Mouse (Mus musculus) yolk sac, embryonic 10.5 days (tissue): ENCODE results near the gene Prc1.

Experiments
- DNase-seq: peaks from one replicate; pipeline ENCODE4 v3.0.0-alpha.2; 2017; ENCODE audit warnings: low spot score

The Prc1 gene

GRCm38 (mm10) chr7:80294062-80294763 is at the start of gene Prc1:
TSS of gene Prc1 (plus strand) at chr7:80294450.
- peak; percentile 99 for DNase-seq

- no peak for DNase-seq
Observed at GRCm38 (mm10) chr7:80244851-80245250, 49.4 kb upstream of the Prc1 start.

GRCm38 (mm10) chr7:80246148-80246721 is 48.0 kb upstream of the Prc1 start, which contains the start of gene Ttll13:
TSS of gene Ttll13 (plus strand) at chr7:80246376.
- peak; percentile 97 for DNase-seq

GRCm38 (mm10) chr7:80246859-80247258 is 47.4 kb upstream of the Prc1 start:
- DNase-seq: no peak

- DNase-seq: no peak
Observed at GRCm38 (mm10) chr7:80252437-80252836, 41.8 kb upstream of the Prc1 start.

- no peak for DNase-seq
Observed at GRCm38 (mm10) chr7:80252886-80253285, 41.4 kb upstream of the Prc1 start.

- no peak for DNase-seq
Observed at GRCm38 (mm10) chr7:80255981-80256380, 38.3 kb upstream of the Prc1 start.

- no peak for DNase-seq
Observed at GRCm38 (mm10) chr7:80257706-80258105, 36.5 kb upstream of the Prc1 start.

GRCm38 (mm10) chr7:80260625-80261371 is 33.5 kb upstream of the Prc1 start, which contains the start of gene Ngrn:
TSS of gene Ngrn (plus strand) at chr7:80261215.
- DNase-seq: peak; percentile 90

- DNase-seq: peak; percentile 37
Observed at GRCm38 (mm10) chr7:80261372-80261990, 32.8 kb upstream of the Prc1 start.

- no peak for DNase-seq
Observed at GRCm38 (mm10) chr7:80264606-80265005, 29.6 kb upstream of the Prc1 start.

- no peak for DNase-seq
Observed at GRCm38 (mm10) chr7:80267764-80268163, 26.5 kb upstream of the Prc1 start.

GRCm38 (mm10) chr7:80268897-80269750 is 25.1 kb upstream of the Prc1 start, which contains the start of gene Vps33b:
TSS of gene Vps33b (plus strand) at chr7:80269649.
- peak; percentile 93 for DNase-seq

GRCm38 (mm10) chr7:80269751-80270255 is 24.4 kb upstream of the Prc1 start:
- no peak for DNase-seq

- no peak for DNase-seq
Observed at GRCm38 (mm10) chr7:80273456-80273855, 20.8 kb upstream of the Prc1 start.

- DNase-seq: no peak
Observed at GRCm38 (mm10) chr7:80276374-80276773, 17.9 kb upstream of the Prc1 start.

- no peak for DNase-seq
Observed at GRCm38 (mm10) chr7:80280032-80280431, 14.2 kb upstream of the Prc1 start.

GRCm38 (mm10) chr7:80280998-80281397 is 13.3 kb upstream of the Prc1 start:
- no peak for DNase-seq

- DNase-seq: no peak
Observed at GRCm38 (mm10) chr7:80281646-80282045, 12.6 kb upstream of the Prc1 start.

- peak; percentile 79 for DNase-seq
Observed at GRCm38 (mm10) chr7:80283226-80283918, 10.9 kb upstream of the Prc1 start.

GRCm38 (mm10) chr7:80284391-80284790 is 9.9 kb upstream of the Prc1 start:
- peak; percentile 25 for DNase-seq
